Mouse (Mus musculus) midbrain, embryonic 13.5 days (tissue): ENCODE results near the gene Iqcj. TPM values are rescaled to one million over a fixed set of nuclear protein-coding genes. Genes with fewer than 3 reads are reported as not detected.
A peak's percentile ranks its signal among the peaks of the same experiment; 100 is the strongest.

Experiments
- ATAC-seq: fragments of 200-750 bp; cut with Nextera tagmentation; 2 replicates; pipeline ENCODE4 v1.8.0; 2017; ENCODE audit warnings: mild to moderate bottlenecking, moderate TSS enrichment, moderate library complexity
- H3K27ac ChIP-seq: fragments of 300-500 bp; sonication (generic); 2 replicates; pipeline ENCODE4 v1.5.1; 2015; ENCODE audit warnings: inconsistent platforms, mild to moderate bottlenecking, moderate library complexity
- H3K27me3 ChIP-seq: fragments of 300-500 bp; sonication (generic); 2 replicates; pipeline ENCODE4 v1.6.1; 2015; ENCODE audit warnings: mild to moderate bottlenecking, inconsistent platforms
- H3K36me3 ChIP-seq: fragments of 300-500 bp; sonication (generic); 2 replicates; pipeline ENCODE4 v1.6.1; 2015; ENCODE audit warnings: mild to moderate bottlenecking, inconsistent platforms
- H3K4me1 ChIP-seq: fragments of 300-500 bp; sonication (generic); replicated peaks from 2 replicates; pipeline ENCODE4 v1.6.1; 2015; ENCODE audit warnings: inconsistent platforms
- H3K4me2 ChIP-seq: fragments of 300-500 bp; sonication (generic); replicated peaks from 2 replicates; pipeline ENCODE4 v1.6.1; 2015; ENCODE audit warnings: moderate library complexity, mild to moderate bottlenecking, inconsistent platforms
- H3K4me3 ChIP-seq: fragments of 300-500 bp; sonication (generic); replicated peaks from 2 replicates; pipeline ENCODE4 v1.5.1; 2015; ENCODE audit warnings: mild to moderate bottlenecking, inconsistent platforms
- H3K9ac ChIP-seq: fragments of 300-500 bp; sonication (generic); replicated peaks from 2 replicates; pipeline ENCODE4 v1.6.1; 2015; ENCODE audit warnings: mild to moderate bottlenecking, inconsistent platforms
- H3K9me3 ChIP-seq: fragments of 300-500 bp; sonication (generic); 2 replicates; pipeline ENCODE4 v1.6.1; 2016; ENCODE audit warnings: mild to moderate bottlenecking, inconsistent platforms
- WGBS: fragments of 180-500 bp; shearing (Covaris S2); methylation state at CpG from one replicate; pipeline ENCODE4 v1.1.7; 2015; 5-methylcytosine and 5-hydroxymethylcytosine counted together
- polyA plus RNA-seq: library from polyadenylated mRNA; unstranded; fragments of >200 nt; fragmentation: Nextera tagmentation; extraction: Ambion mirVana; gene quantifications from 2 replicates; pipeline ENCODE4 v1.2.1, GENCODE M21; 2015

The Iqcj gene
- 1.3 and 1.8 TPM in 2 replicates for polyA plus RNA-seq

GRCm38 (mm10) chr3:67892026-67892705 lies at the start of gene Iqcj, which contains the start of gene Iqschfp:
Gene Iqcj (plus strand): TSS chr3:67892220.
Gene Iqschfp (plus strand): TSS chr3:67892232.
- Histone ChIP-seq H3K4me1 (peaks cover 29% of the 10 kb centered on the region), H3K4me3 (peak within 1 kb of the TSS; percentile 25), H3K36me3 (no peaks in the 10 kb centered on the region), H3K9me3 (no peaks in the 10 kb centered on the region), H3K27ac (peak within 1 kb of the TSS; percentile 73), H3K9ac (peak within 1 kb of the TSS; percentile 62), H3K27me3 (no peaks in the 10 kb centered on the region), H3K4me2 (peak within 1 kb of the TSS; percentile 46)
- ATAC-seq: peak; percentile 62
- WGBS: 26% methylated on average over 15 of the region's 15 CpGs

GRCm38 (mm10) chr3:67852397-67852796 lies 39.6 kb upstream of the Iqcj start:
- Histone ChIP-seq H3K4me3 (no peak overlapping the region), H3K36me3 (no peaks in the 10 kb centered on the region), H3K9me3 (no peaks in the 10 kb centered on the region), H3K27me3 (no peaks in the 10 kb centered on the region), H3K4me1 (0 out of 2 replicates have a peak, but pooled peaks cover 3% of the 10 kb centered on the region), H3K27ac (no peak overlapping the region), H3K9ac (no peak overlapping the region), H3K4me2 (no peak overlapping the region)
- WGBS: 76% methylated on average over 5 of the region's 5 CpGs
- ATAC-seq: no peak

- no peak for ATAC-seq
- Histone ChIP-seq H3K27ac (no peak overlapping the region), H3K9me3 (no peaks in the 10 kb centered on the region), H3K36me3 (no peaks in the 10 kb centered on the region), H3K4me3 (no peak overlapping the region), H3K4me2 (no peak overlapping the region), H3K27me3 (no peaks in the 10 kb centered on the region), H3K9ac (no peak overlapping the region), H3K4me1 (no peaks in the 10 kb centered on the region)
- WGBS: 91% methylated on average over 3 of the region's 3 CpGs
Measured at GRCm38 (mm10) chr3:67861524-67861923, 30.5 kb upstream of the Iqcj start.

- WGBS: 74% methylated on average over 13 of the region's 13 CpGs
- Histone ChIP-seq H3K36me3 (no peaks in the 10 kb centered on the region), H3K4me2 (no peak overlapping the region), H3K27ac (no peak overlapping the region), H3K4me3 (no peak overlapping the region), H3K9me3 (no peaks in the 10 kb centered on the region), H3K27me3 (no peaks in the 10 kb centered on the region), H3K9ac (no peak overlapping the region), H3K4me1 (no peaks in the 10 kb centered on the region)
- peak; percentile 75 for ATAC-seq
Measured at GRCm38 (mm10) chr3:67867420-67868065, 24.5 kb upstream of the Iqcj start.

- Histone ChIP-seq H3K4me2 (no peak overlapping the region), H3K9me3 (no peaks in the 10 kb centered on the region), H3K9ac (no peak overlapping the region), H3K27me3 (no peaks in the 10 kb centered on the region), H3K27ac (0 out of 2 replicates have a peak overlapping the region, but pooled peaks have one; percentile 19), H3K4me1 (no peaks in the 10 kb centered on the region), H3K36me3 (no peaks in the 10 kb centered on the region), H3K4me3 (no peak overlapping the region)
- no peak for ATAC-seq
- 69% methylated on average over 1 of the region's 1 CpGs for WGBS
Measured at GRCm38 (mm10) chr3:67869424-67869823, 22.6 kb upstream of the Iqcj start.

- H3K4me1 ChIP-seq: no peaks in the 10 kb centered on the region
- WGBS: 90% methylated on average over 4 of the region's 4 CpGs
- ATAC-seq: no peak
- H3K4me2 ChIP-seq: no peak overlapping the region
- no peak overlapping the region for H3K9ac ChIP-seq
- H3K36me3 ChIP-seq: no peaks in the 10 kb centered on the region
- H3K9me3 ChIP-seq: no peaks in the 10 kb centered on the region
- no peak overlapping the region for H3K4me3 ChIP-seq
- no peak overlapping the region for H3K27ac ChIP-seq
- H3K27me3 ChIP-seq: no peaks in the 10 kb centered on the region
Measured at GRCm38 (mm10) chr3:67877253-67877652, 14.8 kb upstream of the Iqcj start.

- H3K9me3 ChIP-seq: no peaks in the 10 kb centered on the region
- H3K4me1 ChIP-seq: peaks cover 11% of the 10 kb centered on the region; the same call in 1 of the 2 replicates
- no peak overlapping the region for H3K27ac ChIP-seq
- WGBS: 37% methylated on average over 3 of the region's 3 CpGs
- H3K36me3 ChIP-seq: no peaks in the 10 kb centered on the region
- no peak overlapping the region for H3K4me3 ChIP-seq
- no peak overlapping the region for H3K9ac ChIP-seq
- H3K27me3 ChIP-seq: no peaks in the 10 kb centered on the region
- H3K4me2 ChIP-seq: no peak overlapping the region
- ATAC-seq: 0 out of 2 replicates have a peak, but pooled peaks have one; percentile 49
Measured at GRCm38 (mm10) chr3:67884335-67884734, 7.7 kb upstream of the Iqcj start.

GRCm38 (mm10) chr3:67886176-67886575 lies 5.8 kb upstream of the Iqcj start:
- Histone ChIP-seq H3K27me3 (no peaks in the 10 kb centered on the region), H3K9me3 (no peaks in the 10 kb centered on the region), H3K4me3 (no peak overlapping the region), H3K4me2 (no peak overlapping the region), H3K9ac (no peak overlapping the region), H3K27ac (peak overlapping the region; percentile 59), H3K4me1 (peaks cover 18% of the 10 kb centered on the region), H3K36me3 (no peaks in the 10 kb centered on the region)
- WGBS: 77% methylated on average over 1 of the region's 1 CpGs
- ATAC-seq: no peak

- H3K4me1 ChIP-seq: peaks cover 29% of the 10 kb centered on the region
- H3K36me3 ChIP-seq: no peaks in the 10 kb centered on the region
- peak overlapping the region; percentile 4; the same call in 1 of the 2 replicates for H3K27ac ChIP-seq
- no peaks in the 10 kb centered on the region for H3K27me3 ChIP-seq
- no peaks in the 10 kb centered on the region for H3K9me3 ChIP-seq
- no peak overlapping the region for H3K4me3 ChIP-seq
- no peak overlapping the region for H3K4me2 ChIP-seq
- H3K9ac ChIP-seq: no peak overlapping the region
- ATAC-seq: peak; percentile 79
Measured at GRCm38 (mm10) chr3:67887251-67887650, 4.8 kb upstream of the Iqcj start.

GRCm38 (mm10) chr3:67892768-67893167 lies 748 bp downstream of the Iqcj start:
- Histone ChIP-seq H3K9ac (peak overlapping the region; percentile 62), H3K4me3 (peak overlapping the region; percentile 25)
- 61% methylated on average over 10 of the region's 10 CpGs for WGBS

GRCm38 (mm10) chr3:67902517-67902916 lies 10.5 kb downstream of the Iqcj start:
- H3K27ac ChIP-seq: no peak overlapping the region
- H3K4me2 ChIP-seq: no peak overlapping the region
- H3K9me3 ChIP-seq: no peaks in the 10 kb centered on the region
- no peaks in the 10 kb centered on the region for H3K36me3 ChIP-seq
- no peak overlapping the region for H3K4me3 ChIP-seq
- H3K27me3 ChIP-seq: no peaks in the 10 kb centered on the region
- 80% methylated on average over 4 of the region's 4 CpGs for whole genome bisulfite sequencing
- H3K9ac ChIP-seq: no peak overlapping the region
- no peak for ATAC-seq
- no peaks in the 10 kb centered on the region for H3K4me1 ChIP-seq

More at GRCm38 (mm10) chr3:67892768-67893167, 748 bp downstream of the Iqcj start:
- Histone ChIP-seq H3K27me3 (no peaks in the 10 kb centered on the region), H3K36me3 (no peaks in the 10 kb centered on the region), H3K9me3 (no peaks in the 10 kb centered on the region), H3K27ac (peak overlapping the region; percentile 73), H3K4me1 (peaks cover 29% of the 10 kb centered on the region), H3K4me2 (peak overlapping the region; percentile 46)
- ATAC-seq: peak; percentile 49

GRCm38 (mm10) chr3:67908586-67908985 lies 16.6 kb downstream of the Iqcj start:
- no peaks in the 10 kb centered on the region for H3K9me3 ChIP-seq
- no peak for ATAC-seq
- H3K4me3 ChIP-seq: no peak overlapping the region
- H3K4me2 ChIP-seq: no peak overlapping the region
- H3K27ac ChIP-seq: no peak overlapping the region
- H3K27me3 ChIP-seq: no peaks in the 10 kb centered on the region
- no peaks in the 10 kb centered on the region for H3K36me3 ChIP-seq
- no peak overlapping the region for H3K9ac ChIP-seq
- 85% methylated on average over 2 of the region's 2 CpGs for WGBS
- H3K4me1 ChIP-seq: no peaks in the 10 kb centered on the region
